Mouse (Mus musculus): ENCODE results near the gene Npdc1. TPM values are rescaled to one million over a fixed set of nuclear protein-coding genes. Genes with fewer than 3 reads are reported as not detected.

The Npdc1 gene
- polyA plus RNA-seq, 1 experiment from 2014 or later: 28.8 TPM

DNA sequence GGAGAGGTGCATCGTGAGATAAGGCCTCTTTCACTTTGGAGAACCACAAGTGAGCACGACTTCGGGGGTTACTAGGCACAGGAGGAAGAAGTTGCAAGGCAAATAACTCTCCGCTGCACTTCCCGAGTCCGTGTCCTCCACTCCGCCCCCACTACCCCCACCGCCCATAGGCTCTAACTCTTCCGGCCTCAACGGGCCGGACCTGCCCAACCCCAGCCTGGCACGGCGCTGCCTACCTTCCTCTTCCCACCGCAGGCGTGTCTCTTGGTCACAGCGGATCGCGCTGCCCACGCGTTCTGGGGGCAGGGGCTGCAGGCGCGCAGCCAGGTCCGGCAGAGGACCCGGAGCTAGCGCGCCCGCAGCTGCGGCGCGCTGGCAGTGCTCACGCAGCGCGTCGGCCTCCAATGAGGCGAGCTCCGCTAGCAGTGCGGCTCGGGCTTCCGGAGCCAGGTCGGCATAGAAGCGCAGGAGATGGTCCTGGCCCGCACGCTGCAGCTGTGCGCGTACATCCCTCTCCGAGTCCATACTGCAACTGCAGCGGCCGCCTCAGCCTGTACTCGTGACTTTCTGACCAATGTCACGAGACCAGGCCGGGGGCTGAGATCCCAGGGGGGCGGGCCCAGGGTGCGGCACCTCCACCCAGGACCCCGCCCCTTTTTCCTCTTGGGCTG lies 33.9 kb upstream of the Npdc1 start, which contains the start of gene Uap1l1:
Gene Uap1l1 (minus strand): TSS at position 592 of the 671 bp plus-strand sequence.
- H3K4me3 ChIP-seq: peak within 1 kb of the TSS; percentile 62
- no peaks in the 10 kb centered on the region for H3K9me3 ChIP-seq (replicated peaks)
- peak within 1 kb of the TSS; percentile 72 for H3K9ac ChIP-seq
- peaks cover 9% of the 10 kb centered on the region for H3K4me1 ChIP-seq (replicated peaks)
- H3K27ac ChIP-seq: peak within 1 kb of the TSS; percentile 32
- peaks cover 3% of the 10 kb centered on the region; the same call in 1 of the 2 replicates for H3K36me3 ChIP-seq
- ATAC-seq (replicated peaks; ENCODE audit: insufficient number of reproducible peaks, insufficient read depth, low FRiP score, low read depth): peak; percentile 85
- under 1% methylated on average over 54 of the region's 54 CpGs for WGBS
- peaks cover 25% of the 10 kb centered on the region for H3K27me3 ChIP-seq
- H3K4me2 ChIP-seq: peak within 1 kb of the TSS; percentile 91

DNA sequence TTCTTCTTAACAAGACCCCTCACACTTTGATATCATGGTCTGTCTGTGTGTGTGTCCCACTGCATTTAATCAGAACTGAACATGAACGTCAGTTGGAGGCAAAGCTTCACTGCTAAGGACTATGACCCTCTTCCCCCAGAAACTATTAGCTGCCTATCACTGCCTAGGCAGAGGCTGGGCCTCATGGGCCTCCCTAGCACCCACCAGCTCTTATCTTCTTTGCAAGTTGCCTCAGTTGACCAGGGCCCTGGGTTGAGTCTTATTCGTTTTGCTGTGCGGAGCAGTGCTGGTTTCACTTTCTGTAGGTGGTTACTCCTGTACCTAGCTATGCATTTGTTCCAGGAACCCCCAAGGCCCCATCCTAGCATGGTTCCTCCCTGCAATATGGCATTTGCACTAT lies 29.2 kb upstream of the Npdc1 start:
- H3K27ac ChIP-seq: no peak overlapping the region
- H3K4me1 ChIP-seq (replicated peaks): peaks cover 29% of the 10 kb centered on the region
- H3K4me3 ChIP-seq: no peak overlapping the region
- ATAC-seq (replicated peaks; ENCODE audit: insufficient number of reproducible peaks, insufficient read depth, low FRiP score, low read depth): no peak
- no peak overlapping the region for H3K9ac ChIP-seq
- H3K4me2 ChIP-seq: no peak overlapping the region
- 79% methylated on average over 3 of the region's 3 CpGs for WGBS
- no peaks in the 10 kb centered on the region for H3K9me3 ChIP-seq (replicated peaks)
- no peaks in the 10 kb centered on the region; the same call in 1 of the 2 replicates for H3K36me3 ChIP-seq
- peaks cover 24% of the 10 kb centered on the region for H3K27me3 ChIP-seq

DNA sequence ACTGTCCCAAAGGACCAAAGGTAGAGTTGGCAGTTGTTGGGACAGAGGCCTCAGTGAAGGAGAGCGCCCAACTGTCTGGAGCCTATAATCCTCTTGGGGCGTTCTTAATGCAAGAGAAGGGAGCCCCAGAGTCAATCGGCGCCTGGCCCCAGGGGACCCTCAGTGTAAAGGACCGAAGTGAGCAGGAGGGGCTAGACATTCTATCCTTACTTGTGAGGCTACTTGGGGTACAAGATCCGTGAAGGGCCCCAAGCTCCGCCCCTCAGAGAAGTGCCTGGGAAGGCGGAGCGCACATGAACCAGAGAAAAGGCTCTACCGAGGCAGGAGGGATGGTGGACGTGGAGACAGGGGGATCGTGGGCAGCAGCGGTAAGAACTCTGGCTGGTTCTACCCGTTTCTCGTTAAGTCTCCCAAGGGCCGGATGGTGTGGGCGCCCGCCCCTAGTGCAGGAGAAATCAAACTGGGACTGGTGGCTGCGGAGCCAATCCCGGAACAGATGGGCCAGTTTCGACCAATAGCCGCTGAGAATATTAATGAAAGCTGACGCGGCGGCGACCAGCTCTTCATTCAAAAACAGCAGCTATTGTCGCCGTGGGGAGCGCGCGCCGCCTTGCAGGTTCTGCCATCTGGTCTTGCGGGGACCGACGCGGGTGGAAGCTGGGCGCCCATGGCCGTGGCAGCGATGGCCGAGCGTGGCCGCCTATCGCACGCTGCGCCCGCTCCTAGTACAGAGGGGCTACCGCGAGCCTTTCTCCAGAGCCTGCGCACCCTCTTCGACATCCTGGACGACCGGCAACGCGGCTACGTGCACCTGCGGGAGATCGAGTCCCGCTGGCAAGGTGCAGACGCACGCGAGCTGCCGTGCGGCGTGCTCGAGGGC lies 27.1 kb upstream of the Npdc1 start, which contains the start of gene Sapcd2:
Gene Sapcd2 (plus strand): TSS at position 558 of the 880 bp plus-strand sequence.
- Histone ChIP-seq H3K4me3 (peak within 1 kb of the TSS; percentile 84), H3K9ac (peak within 1 kb of the TSS; percentile 74), H3K4me2 (peak within 1 kb of the TSS; percentile 99), H3K9me3 (replicated peaks) (no peaks in the 10 kb centered on the region), H3K27ac (peak within 1 kb of the TSS; percentile 82), H3K36me3 (peaks cover 12% of the 10 kb centered on the region), H3K4me1 (replicated peaks) (peaks cover 24% of the 10 kb centered on the region), H3K27me3 (peaks cover 14% of the 10 kb centered on the region)
- 1% methylated on average over 65 of the region's 65 CpGs for WGBS
- ATAC-seq (replicated peaks; ENCODE audit: insufficient number of reproducible peaks, insufficient read depth, low FRiP score, low read depth): peak; percentile 81

DNA sequence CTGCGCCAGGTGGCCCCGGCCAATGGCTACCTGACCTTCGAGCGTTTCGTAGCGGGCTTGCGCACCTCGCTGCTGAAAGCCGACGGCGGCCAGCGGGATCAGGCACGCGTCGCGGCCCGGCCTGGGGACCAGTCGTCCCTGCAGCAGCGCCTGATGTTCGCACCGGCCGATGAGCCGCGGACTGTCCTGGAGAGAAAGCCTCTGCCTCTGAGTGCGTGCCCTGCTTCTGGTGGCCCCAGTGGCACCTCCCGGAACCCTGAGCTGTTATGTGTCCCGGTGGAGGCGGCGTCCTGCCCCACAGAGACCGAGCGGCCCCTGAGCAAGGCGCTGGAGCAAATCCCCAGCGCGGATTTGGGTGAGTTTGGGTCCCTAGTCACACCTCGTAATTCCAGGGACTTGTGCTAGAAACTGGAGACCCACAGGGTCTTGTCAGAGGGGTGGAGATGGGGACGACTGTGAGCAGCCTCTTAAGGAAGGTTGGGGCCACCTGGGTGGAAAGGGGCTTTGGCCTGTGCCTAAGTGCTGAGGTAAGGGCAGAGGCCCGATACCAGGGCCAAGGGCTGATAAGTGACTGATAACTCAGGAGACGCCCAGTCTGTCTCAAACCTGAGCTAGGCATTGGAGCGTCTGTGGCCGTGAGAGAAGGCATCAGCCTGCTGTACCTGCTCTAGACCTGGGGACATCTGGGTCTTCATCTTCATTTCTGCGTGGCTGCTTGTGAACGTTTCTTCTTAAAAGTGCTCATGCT lies 26.3 kb upstream of the Npdc1 start:
- Histone ChIP-seq H3K27ac (no peak overlapping the region), H3K36me3 (peaks cover 12% of the 10 kb centered on the region), H3K9ac (peak overlapping the region; percentile 65), H3K4me3 (peak overlapping the region; percentile 84), H3K27me3 (peaks cover 10% of the 10 kb centered on the region), H3K4me1 (replicated peaks) (peaks cover 24% of the 10 kb centered on the region), H3K9me3 (replicated peaks) (no peaks in the 10 kb centered on the region), H3K4me2 (peak overlapping the region; percentile 99)
- no peak for ATAC-seq (replicated peaks; ENCODE audit: insufficient number of reproducible peaks, insufficient read depth, low FRiP score, low read depth)
- 2% methylated on average over 42 of the region's 42 CpGs for WGBS

DNA sequence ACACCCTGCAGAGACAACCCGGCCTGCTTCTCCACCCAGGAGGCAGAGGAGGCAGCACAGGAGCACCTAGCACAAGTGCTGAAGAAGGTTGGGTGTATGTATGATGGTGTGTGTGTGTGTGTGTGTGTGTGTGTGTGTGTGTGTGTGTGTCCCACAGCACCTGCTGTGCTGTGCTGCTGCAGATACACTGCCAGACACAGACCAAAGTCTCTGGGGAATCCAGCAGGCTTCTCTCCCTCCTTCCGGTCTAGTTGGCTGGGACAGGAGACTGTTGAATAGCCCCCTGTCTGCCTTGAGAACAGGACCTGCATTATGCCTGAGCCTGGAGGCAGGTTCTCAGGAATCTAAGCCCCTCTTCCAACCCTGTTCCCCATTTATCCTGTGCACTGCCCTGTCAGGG lies 25.7 kb upstream of the Npdc1 start:
- H3K27ac ChIP-seq: no peak overlapping the region

DNA sequence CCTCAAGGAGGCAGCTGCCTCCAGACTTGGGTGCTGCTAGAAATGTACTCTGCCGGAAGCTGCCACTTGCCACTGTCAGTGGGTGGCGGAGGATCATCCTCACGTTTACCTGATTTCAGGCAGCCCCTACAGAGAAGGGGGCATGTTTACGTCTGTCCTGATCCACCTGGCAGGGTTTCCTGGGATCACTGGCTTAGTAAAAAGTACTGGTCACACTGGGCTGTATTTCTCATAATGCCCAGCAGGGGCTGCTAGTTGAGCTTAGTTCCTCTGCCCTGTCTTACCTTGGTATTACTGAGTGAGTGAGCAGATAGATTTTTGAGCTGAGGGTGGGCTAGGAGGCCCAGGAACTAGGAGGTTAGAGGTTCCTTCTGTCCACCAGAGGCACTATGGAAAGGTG lies 22.6 kb upstream of the Npdc1 start:
- H3K9me3 ChIP-seq (replicated peaks): no peaks in the 10 kb centered on the region
- 0 out of 2 replicates have a peak, but pooled peaks cover 4% of the 10 kb centered on the region for H3K27me3 ChIP-seq
- H3K4me3 ChIP-seq: no peak overlapping the region
- H3K4me2 ChIP-seq: no peak overlapping the region
- WGBS: 57% methylated on average over 4 of the region's 4 CpGs
- H3K27ac ChIP-seq: no peak overlapping the region
- H3K9ac ChIP-seq: no peak overlapping the region
- no peak for ATAC-seq (replicated peaks; ENCODE audit: insufficient number of reproducible peaks, insufficient read depth, low FRiP score, low read depth)
- peaks cover 12% of the 10 kb centered on the region for H3K36me3 ChIP-seq
- H3K4me1 ChIP-seq (replicated peaks): peaks cover 20% of the 10 kb centered on the region

More for the DNA sequence above, 25.7 kb upstream of the Npdc1 start:
- peak overlapping the region; percentile 84 for H3K4me3 ChIP-seq
- peak overlapping the region; percentile 99 for H3K4me2 ChIP-seq
- H3K27me3 ChIP-seq: peaks cover 9% of the 10 kb centered on the region
- H3K9me3 ChIP-seq (replicated peaks): no peaks in the 10 kb centered on the region
- 61% methylated on average over 2 of the region's 2 CpGs for WGBS
- no peak for ATAC-seq (replicated peaks; ENCODE audit: insufficient number of reproducible peaks, insufficient read depth, low FRiP score, low read depth)
- peaks cover 12% of the 10 kb centered on the region for H3K36me3 ChIP-seq
- peak overlapping the region; percentile 65 for H3K9ac ChIP-seq
- H3K4me1 ChIP-seq (replicated peaks): peaks cover 24% of the 10 kb centered on the region

DNA sequence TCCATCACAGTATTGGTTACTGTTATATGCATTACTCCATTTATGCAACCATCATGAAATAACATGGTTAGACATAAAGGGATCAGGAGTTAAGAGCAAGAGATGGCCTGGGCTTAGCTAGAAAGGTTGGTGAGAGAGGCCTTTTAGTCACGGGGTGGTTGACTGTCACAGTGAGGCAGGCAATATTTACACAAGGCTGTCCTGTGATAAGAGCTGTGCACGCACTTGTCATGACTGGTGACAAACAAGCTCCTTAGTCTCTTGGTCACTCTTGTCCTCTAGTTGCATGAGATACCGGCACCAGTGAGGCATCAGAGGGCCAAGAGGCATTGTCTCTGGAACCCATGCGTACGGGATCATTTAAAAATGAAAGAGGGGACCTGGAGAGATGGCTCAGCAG lies 14.7 kb upstream of the Npdc1 start:
- H3K4me1 ChIP-seq (replicated peaks): no peaks in the 10 kb centered on the region
- WGBS: 52% methylated on average over 5 of the region's 5 CpGs

DNA sequence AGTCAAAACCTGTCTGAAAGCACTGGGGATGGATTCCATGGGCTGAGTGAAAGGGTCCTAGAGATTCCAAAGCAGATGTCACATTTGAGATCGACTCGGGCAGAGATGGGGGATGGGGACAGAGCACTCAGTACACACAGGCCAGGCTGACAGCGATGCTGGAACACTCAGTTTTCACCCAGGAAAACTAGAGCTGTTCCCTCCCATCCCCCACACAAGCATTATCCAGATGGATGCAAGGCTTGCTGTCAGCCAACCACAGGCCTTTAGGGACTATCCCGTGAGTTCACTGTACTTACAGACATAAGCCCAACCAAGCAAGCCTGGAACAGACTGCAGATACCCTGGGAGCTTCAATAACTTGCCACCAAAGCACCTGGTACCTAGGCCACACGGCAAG lies 7.9 kb upstream of the Npdc1 start:
- ATAC-seq (replicated peaks; ENCODE audit: insufficient number of reproducible peaks, insufficient read depth, low FRiP score, low read depth): no peak
- H3K4me3 ChIP-seq: no peak overlapping the region
- H3K36me3 ChIP-seq: no peaks in the 10 kb centered on the region
- H3K4me1 ChIP-seq (replicated peaks): peaks cover 17% of the 10 kb centered on the region
- peaks cover 37% of the 10 kb centered on the region for H3K27me3 ChIP-seq
- 58% methylated on average over 5 of the region's 5 CpGs for WGBS
- no peaks in the 10 kb centered on the region for H3K9me3 ChIP-seq (replicated peaks)
- H3K4me2 ChIP-seq: no peak overlapping the region
- H3K27ac ChIP-seq: no peak overlapping the region
- no peak overlapping the region for H3K9ac ChIP-seq

More for the DNA sequence above, 14.7 kb upstream of the Npdc1 start:
- H3K4me3 ChIP-seq: no peak overlapping the region
- ATAC-seq (replicated peaks; ENCODE audit: insufficient number of reproducible peaks, insufficient read depth, low FRiP score, low read depth): no peak
- H3K9me3 ChIP-seq (replicated peaks): no peaks in the 10 kb centered on the region
- H3K36me3 ChIP-seq: no peaks in the 10 kb centered on the region
- no peak overlapping the region for H3K9ac ChIP-seq
- no peak overlapping the region for H3K4me2 ChIP-seq
- H3K27ac ChIP-seq: no peak overlapping the region
- peaks cover 10% of the 10 kb centered on the region; the same call in 1 of the 2 replicates for H3K27me3 ChIP-seq

DNA sequence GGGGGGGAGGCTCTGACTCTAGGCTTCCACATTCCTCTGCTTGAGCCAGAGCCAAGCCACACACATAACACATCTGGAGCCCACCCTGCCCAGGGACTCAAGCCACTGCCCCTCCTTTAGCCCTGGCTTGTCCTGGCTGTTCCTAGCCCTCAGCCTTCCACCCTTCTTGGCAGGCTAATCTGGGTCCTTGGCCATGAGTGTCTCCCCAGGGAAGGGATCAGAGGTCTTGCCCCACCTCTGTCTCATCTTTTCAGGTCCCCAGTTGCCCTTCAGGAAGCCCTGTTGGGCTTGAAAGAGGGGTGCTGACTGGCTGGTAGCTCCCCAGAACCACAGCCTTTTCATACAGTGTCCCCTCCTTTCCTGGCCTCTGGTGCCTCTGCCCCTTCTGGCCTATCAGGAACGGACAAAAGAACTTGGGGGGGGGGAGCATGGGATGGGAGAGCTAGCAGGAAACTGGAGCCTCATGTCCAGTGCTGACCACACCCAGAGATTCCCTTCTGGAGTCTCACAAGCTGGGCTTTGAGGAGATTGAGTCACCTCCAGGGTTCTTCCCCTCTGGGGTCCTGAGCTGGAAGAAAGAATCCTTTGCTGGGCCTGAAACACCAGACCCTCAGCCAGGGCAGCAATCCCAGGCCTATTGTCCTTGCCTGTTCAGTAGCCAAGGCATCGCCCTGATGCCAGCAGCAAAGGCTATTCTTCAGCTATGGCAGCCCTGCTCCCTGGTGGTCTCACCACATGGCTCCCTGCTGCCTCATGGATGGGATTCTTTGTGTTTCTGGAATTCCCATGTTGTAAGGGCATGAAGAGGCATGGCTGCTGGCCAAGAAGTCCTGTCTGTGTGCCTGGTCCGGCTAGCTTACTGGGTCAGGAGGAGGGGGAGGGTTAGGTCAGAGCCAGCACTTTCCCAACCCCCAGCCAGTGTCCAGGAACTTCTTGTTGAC lies 4.6 kb upstream of the Npdc1 start:
- H3K36me3 ChIP-seq: no peaks in the 10 kb centered on the region
- no peak overlapping the region for H3K9ac ChIP-seq
- WGBS: 28% methylated on average over 3 of the region's 3 CpGs
- ATAC-seq (replicated peaks; ENCODE audit: insufficient number of reproducible peaks, insufficient read depth, low FRiP score, low read depth): no peak; the same call in 1 of the 2 replicates
- H3K27ac ChIP-seq: no peak overlapping the region
- H3K4me3 ChIP-seq: no peak overlapping the region
- no peaks in the 10 kb centered on the region for H3K9me3 ChIP-seq (replicated peaks)
- H3K4me2 ChIP-seq: no peak overlapping the region
- H3K4me1 ChIP-seq (replicated peaks): peaks cover 20% of the 10 kb centered on the region
- peaks cover 65% of the 10 kb centered on the region for H3K27me3 ChIP-seq

Measured in heart, embryonic 15.5 days (tissue).